ENCODE assay signal across 10 mouse cellular contexts in the genomic region with DNA sequence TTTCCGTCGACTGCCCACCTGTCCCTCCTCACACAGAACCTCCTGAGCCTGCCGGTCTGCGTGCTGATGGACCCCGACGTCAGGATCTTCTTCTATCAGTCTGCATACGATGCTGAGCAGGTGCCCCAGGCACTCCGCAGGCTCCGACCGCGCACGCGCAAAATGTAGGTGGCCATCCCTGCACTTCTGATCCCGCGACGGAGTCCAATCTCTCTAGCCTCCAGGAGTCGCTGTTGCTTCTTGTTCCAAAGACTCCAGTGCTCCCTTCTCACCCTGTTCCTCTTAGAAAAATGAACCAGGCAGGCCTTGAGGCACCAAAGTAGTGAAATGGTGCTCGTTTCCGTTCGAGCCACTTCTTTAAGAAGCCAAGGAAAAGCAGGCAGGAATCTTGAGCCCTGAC. TPM values are rescaled to one million over a fixed set of nuclear protein-coding genes. Genes with fewer than 3 reads are reported as not detected.
A peak's percentile ranks its signal among the peaks of the same experiment; 100 is the strongest.
DNase-seq lines count a peak whose midpoint lies in the region; ATAC-seq and TF ChIP-seq lines count a peak whose summit lies in the region.
"Had no signal": no experiment of that assay in that cellular context is flagged by ENCODE, and none has a peak within 500 bp of the region (broad histone marks: within the 10 kb centered on the region; RNA-seq: fewer than 3 reads in every experiment).

No protein-coding gene starts in this region.

- H3K27ac ChIP-seq in forebrain, embryonic 10.5 days, result no peak overlapping the region
- H3K27ac ChIP-seq in forebrain, embryonic 13.5 days, result no peak overlapping the region
- no peak overlapping the region for H3K27ac ChIP-seq in forebrain, embryonic 16.5 days (ENCODE audit: low read length)
- H3K27ac ChIP-seq in neural tube, embryonic 13.5 days (replicated peaks), result no peak overlapping the region
- H3K27ac ChIP-seq in thymus, adult 2 months (ENCODE audit: control insufficient read depth, insufficient read depth, low read length), result no peak overlapping the region

- peaks cover 19% of the 10 kb centered on the region for H3K27me3 ChIP-seq in forebrain, embryonic 10.5 days (ENCODE audit: poor library complexity, severe bottlenecking)
- H3K27me3 ChIP-seq in forebrain, embryonic 13.5 days, result no peaks in the 10 kb centered on the region
- no peaks in the 10 kb centered on the region; the same call in 1 of the 2 replicates for H3K27me3 ChIP-seq in forebrain, embryonic 16.5 days (replicated peaks; ENCODE audit: control insufficient read depth, insufficient read depth, low read length)
- peaks cover 8% of the 10 kb centered on the region; the same call in 1 of the 2 replicates for H3K27me3 ChIP-seq in neural tube, embryonic 13.5 days
- no peaks in the 10 kb centered on the region for H3K27me3 ChIP-seq in thymus, adult 2 months (ENCODE audit: control insufficient read depth, insufficient read depth, low read length)

- H3K9ac ChIP-seq in forebrain, embryonic 13.5 days, result no peak overlapping the region
- no peak overlapping the region for H3K9ac ChIP-seq in forebrain, embryonic 16.5 days (replicated peaks; ENCODE audit: low read depth, low read length)
- H3K9ac ChIP-seq in neural tube, embryonic 13.5 days, result no peak overlapping the region

- peak overlapping the region; percentile 23; the same call in 1 of the 2 replicates for H3K4me3 ChIP-seq in forebrain, embryonic 10.5 days
- no peak overlapping the region for H3K4me3 ChIP-seq in forebrain, embryonic 13.5 days
- H3K4me3 ChIP-seq in forebrain, embryonic 16.5 days (replicated peaks; ENCODE audit: low read length), result no peak overlapping the region
- no peak overlapping the region for H3K4me3 ChIP-seq in neural tube, embryonic 13.5 days
- H3K4me3 ChIP-seq in thymus, adult 2 months (ENCODE audit: control insufficient read depth, insufficient read depth, low read length), result no peak overlapping the region
- H3K4me3 ChIP-seq: erythroblast, embryonic 14.5 days had no signal

- H3K4me1 ChIP-seq in forebrain, embryonic 10.5 days, result peaks cover 3% of the 10 kb centered on the region; the same call in 1 of the 2 replicates
- H3K4me1 ChIP-seq in forebrain, embryonic 13.5 days, result no peaks in the 10 kb centered on the region
- H3K4me1 ChIP-seq in forebrain, embryonic 16.5 days (replicated peaks; ENCODE audit: control insufficient read depth, insufficient read depth, low read length), result no peaks in the 10 kb centered on the region
- H3K4me1 ChIP-seq in neural tube, embryonic 13.5 days (replicated peaks), result no peaks in the 10 kb centered on the region; the same call in 1 of the 2 replicates
- H3K4me1 ChIP-seq in thymus, adult 2 months (replicated peaks; ENCODE audit: control insufficient read depth, insufficient read depth, low read length), result no peaks in the 10 kb centered on the region

- H3K36me3 ChIP-seq in forebrain, embryonic 10.5 days (replicated peaks), result no peaks in the 10 kb centered on the region
- no peaks in the 10 kb centered on the region for H3K36me3 ChIP-seq in forebrain, embryonic 13.5 days (ENCODE audit: poor library complexity, severe bottlenecking)
- no peaks in the 10 kb centered on the region for H3K36me3 ChIP-seq in forebrain, embryonic 16.5 days (ENCODE audit: control insufficient read depth, insufficient read depth)
- H3K36me3 ChIP-seq in neural tube, embryonic 13.5 days, result no peaks in the 10 kb centered on the region
- H3K36me3 ChIP-seq in thymus, adult 2 months (ENCODE audit: control insufficient read depth, insufficient read depth, low read length), result no peaks in the 10 kb centered on the region

- H3K4me2 ChIP-seq in forebrain, embryonic 13.5 days, result no peak overlapping the region
- H3K4me2 ChIP-seq in forebrain, embryonic 16.5 days (ENCODE audit: low read length), result peak overlapping the region; percentile 22
- H3K4me2 ChIP-seq in neural tube, embryonic 13.5 days, result 0 out of 2 replicates have a peak overlapping the region, but pooled peaks have one; percentile 10

- WGBS in forebrain, embryonic 10.5 days, result 19% methylated on average over 20 of the region's 20 CpGs
- WGBS in forebrain, embryonic 13.5 days, result 24% methylated on average over 20 of the region's 20 CpGs
- 26% methylated on average over 20 of the region's 20 CpGs for WGBS in forebrain, embryonic 16.5 days
- WGBS in neural tube, embryonic 13.5 days, result 23% methylated on average over 20 of the region's 20 CpGs
- WGBS in thymus, adult 2 months, result 84% methylated on average over 20 of the region's 20 CpGs

- TF ChIP-seq CTCF in thymus, adult 2 months (IDR thresholded peaks at IDR 0.05; ENCODE audit: borderline replicate concordance, control insufficient read depth, extremely low read depth, insufficient read depth, low read length, poor library complexity), result no peak

- ATAC-seq in forebrain, embryonic 13.5 days, result no peak
- no peak for ATAC-seq in forebrain, embryonic 16.5 days
- ATAC-seq in neural tube, embryonic 13.5 days (ENCODE audit: low read depth), result no peak; the same call in 1 of the 2 replicates

- no peaks in the 10 kb centered on the region for H3K9me3 ChIP-seq in forebrain, embryonic 10.5 days
- H3K9me3 ChIP-seq in forebrain, embryonic 13.5 days (replicated peaks), result no peaks in the 10 kb centered on the region
- H3K9me3 ChIP-seq in forebrain, embryonic 16.5 days (ENCODE audit: control insufficient read depth, low read length), result no peaks in the 10 kb centered on the region
- no peaks in the 10 kb centered on the region for H3K9me3 ChIP-seq in neural tube, embryonic 13.5 days

- no peak for TF ChIP-seq POLR2A in thymus, adult 2 months (IDR thresholded peaks at IDR 0.05; ENCODE audit: control insufficient read depth, extremely low read depth, insufficient read depth, low read length, poor library complexity)

- peak; percentile 48 for DNase-seq in forebrain, embryonic 10.5 days (ENCODE audit: extremely low spot score, low spot score)
- DNase-seq in urinary bladder, postnatal 14 days (ENCODE audit: low spot score), result peak; percentile 53
- DNase-seq in urinary bladder, adult 2 months (ENCODE audit: low spot score), result no peak
- DNase-seq in left cerebral cortex, adult 11 months (ENCODE audit: low spot score), result peak; percentile 40
- DNase-seq in thymus, adult 2 months, result no peak

RNA-seq across cellular contexts. Expression of a gene that starts 10.2 kb away (rescaled TPM):
- polyA plus RNA-seq in forebrain, embryonic 10.5 days (2016; fragmentation: Nextera tagmentation; extraction: Ambion mirVana), result 4.1 and 6.0 TPM in 2 replicates
- polyA plus RNA-seq in forebrain, embryonic 13.5 days (2015; fragmentation: Nextera tagmentation; extraction: Ambion mirVana), result 0.68 and 1.0 TPM in 2 replicates
- polyA plus RNA-seq in urinary bladder, adult 2 months (2012; rRNA removed), result 14.7 and 24.4 TPM in 2 replicates
- 0.53 and 0.83 TPM in 2 replicates for polyA plus RNA-seq in forebrain, embryonic 16.5 days (2015; fragmentation: Nextera tagmentation; extraction: Ambion mirVana)
- 1.1 and 1.9 TPM in 2 replicates for polyA plus RNA-seq in neural tube, embryonic 13.5 days (2015; fragmentation: Nextera tagmentation; extraction: Ambion mirVana)
- polyA plus RNA-seq in thymus, adult 2 months (2012; rRNA removed), result 17.6 and 27.9 TPM in 2 replicates

RNA-seq across cellular contexts. Expression of a gene that starts 48.6 kb away (rescaled TPM):
- polyA plus RNA-seq in forebrain, embryonic 10.5 days (2016; fragmentation: Nextera tagmentation; extraction: Ambion mirVana), result not detected in 2 replicates
- polyA plus RNA-seq in forebrain, embryonic 13.5 days (2015; fragmentation: Nextera tagmentation; extraction: Ambion mirVana), result not detected in 2 replicates
- polyA plus RNA-seq in urinary bladder, adult 2 months (2012; rRNA removed), result 0.07 TPM in 1 of 2 replicates, not detected in the other
- polyA plus RNA-seq in forebrain, embryonic 16.5 days (2015; fragmentation: Nextera tagmentation; extraction: Ambion mirVana), result not detected in 2 replicates
- polyA plus RNA-seq in neural tube, embryonic 13.5 days (2015; fragmentation: Nextera tagmentation; extraction: Ambion mirVana), result 2.5 and 4.1 TPM in 2 replicates
- 0.37 and 0.71 TPM in 2 replicates for polyA plus RNA-seq in thymus, adult 2 months (2012; rRNA removed)
- polyA plus RNA-seq: erythroblast, embryonic 14.5 days; spleen, adult 2 months had no signal

RNA-seq across cellular contexts. Expression of a gene that starts 50.8 kb away (rescaled TPM):
- 0.42 and 0.43 TPM in 2 replicates for polyA plus RNA-seq in forebrain, embryonic 10.5 days (2016; fragmentation: Nextera tagmentation; extraction: Ambion mirVana)
- 0.10 TPM in 1 of 2 replicates, not detected in the other for polyA plus RNA-seq in forebrain, embryonic 13.5 days (2015; fragmentation: Nextera tagmentation; extraction: Ambion mirVana)
- polyA plus RNA-seq in urinary bladder, adult 2 months (2012; rRNA removed), result 6.5 and 7.3 TPM in 2 replicates
- 0.06 and 0.15 TPM in 2 replicates for polyA plus RNA-seq in forebrain, embryonic 16.5 days (2015; fragmentation: Nextera tagmentation; extraction: Ambion mirVana)
- 0.13 and 0.54 TPM in 2 replicates for polyA plus RNA-seq in neural tube, embryonic 13.5 days (2015; fragmentation: Nextera tagmentation; extraction: Ambion mirVana)
- 17.2 and 19.9 TPM in 2 replicates for polyA plus RNA-seq in thymus, adult 2 months (2012; rRNA removed)

Comparison
In these comparisons a context has a peak if more than half of its experiments do, and no peak if none do; other contexts are left out.
1. DNase-seq: peak in forebrain, embryonic 10.5 days (single experiment), urinary bladder, postnatal 14 days (single experiment) and left cerebral cortex, adult 11 months (single experiment); none in urinary bladder, adult 2 months (single experiment) and thymus, adult 2 months (single experiment).